Mouse (Mus musculus): ENCODE data around the gene Wrnip1.

DNA sequence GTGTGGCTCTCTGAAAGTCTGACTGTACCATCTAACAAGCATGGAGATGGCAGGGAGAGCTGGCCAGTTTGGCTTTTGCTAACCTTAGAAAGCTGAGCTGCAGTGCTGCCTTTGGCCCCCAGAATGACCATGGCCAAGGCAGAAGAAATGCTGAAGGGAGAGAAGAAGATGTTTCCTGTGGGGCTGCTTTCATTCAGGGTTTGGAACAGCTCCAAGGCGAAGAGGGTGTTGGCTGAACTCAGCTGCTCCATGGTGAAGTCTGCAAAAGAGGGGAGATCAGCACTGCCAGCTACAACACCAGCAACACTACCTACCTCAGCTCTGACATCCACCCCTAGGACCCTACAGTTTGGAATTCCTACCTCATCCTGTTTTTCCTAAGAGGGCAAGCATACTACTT, 48.3 kb downstream of the Wrnip1 start:
- no peak for TF ChIP-seq TCF12 (IDR thresholded peaks at IDR 0.05; ENCODE audit: low read depth, low read length)
- TF ChIP-seq CTCF (IDR thresholded peaks at IDR 0.05 in 2 of 3, conservative IDR thresholded peaks at IDR 0.05 in 1 of 3; ENCODE audit: control insufficient read depth in 1 of 3, insufficient read depth in 1 of 3, low read depth in 2 of 3, low read length in 3 of 3, poor library complexity in 1 of 3, severe bottlenecking in 1 of 3): no peak
- no peak for TF ChIP-seq NRF1 (IDR thresholded peaks at IDR 0.05; ENCODE audit: insufficient read depth, low read depth, low read length, poor library complexity, severe bottlenecking)
- TF ChIP-seq EP300 (IDR thresholded peaks at IDR 0.05; ENCODE audit: low read depth in 1 of 2, low read length in 2 of 2): no peak
- no peak for TF ChIP-seq MXI1 (IDR thresholded peaks at IDR 0.05; ENCODE audit: low read depth, low read length)
